In the genomic region with DNA sequence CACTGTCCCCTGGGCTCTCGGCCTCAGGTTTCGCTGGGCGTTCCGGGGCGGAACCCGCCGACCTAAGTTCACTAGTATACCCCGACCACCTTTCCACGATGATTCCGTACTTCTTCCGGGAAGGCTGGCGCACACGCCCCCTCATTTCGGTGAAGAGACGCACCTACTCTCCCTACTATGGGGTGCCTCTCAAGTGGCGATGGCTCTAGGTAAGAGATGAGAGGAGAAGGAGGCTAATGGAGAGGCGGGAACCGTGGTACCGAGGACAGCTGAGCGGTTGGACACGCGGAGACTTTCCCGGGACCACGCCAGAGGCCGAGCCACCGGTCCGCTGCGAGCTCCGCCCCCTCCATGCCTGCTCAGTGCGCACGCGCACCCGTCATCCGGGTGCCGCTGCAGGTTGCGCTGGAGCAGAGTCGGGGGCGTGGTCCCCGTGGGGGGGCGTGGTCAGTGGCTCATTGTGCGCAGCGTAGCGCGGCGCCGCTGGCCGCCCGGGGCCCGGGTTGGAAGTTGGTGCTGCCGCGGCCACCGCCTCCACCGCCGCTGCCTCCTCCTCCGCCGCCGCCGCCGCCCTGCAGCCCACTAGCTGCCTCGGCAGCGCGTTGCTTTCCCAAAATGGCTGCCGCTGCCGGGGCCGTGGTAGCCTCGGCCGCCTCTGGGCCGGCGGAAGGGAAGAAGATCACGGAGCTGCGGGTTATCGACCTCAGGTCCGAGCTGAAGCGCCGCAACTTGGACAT, we compare ENCODE assay signal across 1 mouse cellular context.
A peak's percentile ranks its signal among the peaks of the same experiment; 100 is the strongest.
TF ChIP-seq lines count a peak whose summit lies in the region.

A gene (plus strand): TSS at position 450 of the 737 bp plus-strand sequence.

TF ChIP-seq in CH12.LX, 34 proteins besides CTCF, POLR2A, EP300 and RAD21 (continued from another document):
- TF ChIP-seq ZNF384 (IDR thresholded peaks at IDR 0.05; ENCODE audit: low read depth, low read length): no peak
- TF ChIP-seq MYC (IDR thresholded peaks at IDR 0.05; ENCODE audit: low read depth, low read length): peak; percentile 89
- TF ChIP-seq ZKSCAN1 (IDR thresholded peaks at IDR 0.05; ENCODE audit: borderline replicate concordance, low read depth, low read length): no peak
- TF ChIP-seq GABPA (IDR thresholded peaks at IDR 0.05; ENCODE audit: insufficient replicate concordance, low read depth, low read length): no peak
- TF ChIP-seq POLR2AphosphoS2 (IDR thresholded peaks at IDR 0.05; ENCODE audit: low read depth, low read length): peak; percentile 59; the same call in 1 of the 2 replicates
- TF ChIP-seq MEF2A (IDR thresholded peaks at IDR 0.05; ENCODE audit: borderline replicate concordance, low read depth, low read length): 0 out of 2 replicates have a peak, but pooled peaks have one; percentile 31
- TF ChIP-seq JUND (conservative IDR thresholded peaks at IDR 0.05; ENCODE audit: low read depth, low read length): no peak
- TF ChIP-seq CHD1 (IDR thresholded peaks at IDR 0.05; ENCODE audit: low read depth, low read length): no peak
- TF ChIP-seq TBP (conservative IDR thresholded peaks at IDR 0.05; ENCODE audit: low read depth, low read length): 0 out of 2 replicates have a peak, but pooled peaks have one; percentile 35
- no peak; the same call in 1 of the 2 replicates for TF ChIP-seq IRF4 (IDR thresholded peaks at IDR 0.05; ENCODE audit: low read depth, low read length)
- TF ChIP-seq RCOR1 (conservative IDR thresholded peaks at IDR 0.05; ENCODE audit: low read depth, low read length): no peak; the same call in 1 of the 2 replicates
- TF ChIP-seq ZC3H11A (IDR thresholded peaks at IDR 0.05; ENCODE audit: low read depth, low read length): no peak
- peak; percentile 25; the same call in 1 of the 2 replicates for TF ChIP-seq TCF12 (IDR thresholded peaks at IDR 0.05; ENCODE audit: low read depth, low read length)
- TF ChIP-seq ETS1 (conservative IDR thresholded peaks at IDR 0.05; ENCODE audit: low read depth, low read length): no peak
- no peak for TF ChIP-seq USF1 (IDR thresholded peaks at IDR 0.05; ENCODE audit: low read depth, low read length)
- TF ChIP-seq E2F4 (IDR thresholded peaks at IDR 0.05; ENCODE audit: insufficient replicate concordance, low read depth, low read length): no peak
- TF ChIP-seq MXI1 (IDR thresholded peaks at IDR 0.05; ENCODE audit: low read depth, low read length): peak; percentile 92
- peak; percentile 45 for TF ChIP-seq HCFC1 (IDR thresholded peaks at IDR 0.05; ENCODE audit: low read depth, low read length)
- TF ChIP-seq UBTF (IDR thresholded peaks at IDR 0.05; ENCODE audit: low read depth, low read length): 0 out of 2 replicates have a peak, but pooled peaks have one; percentile 97
- no peak for TF ChIP-seq BHLHE40 (IDR thresholded peaks at IDR 0.05; ENCODE audit: low read depth, low read length)
- TF ChIP-seq ELF1 (IDR thresholded peaks at IDR 0.05; ENCODE audit: low read depth, low read length): peak; percentile 79
- TF ChIP-seq MAFK (IDR thresholded peaks at IDR 0.05; ENCODE audit: insufficient replicate concordance, low read length): no peak
- TF ChIP-seq SIN3A (IDR thresholded peaks at IDR 0.05; ENCODE audit: low read length): peak; percentile 90
- TF ChIP-seq PAX5 (IDR thresholded peaks at IDR 0.05; ENCODE audit: low read length): no peak
- TF ChIP-seq CHD2 (IDR thresholded peaks at IDR 0.05; ENCODE audit: low read length): 0 out of 2 replicates have a peak, but pooled peaks have one; percentile 23
- TF ChIP-seq JUN (IDR thresholded peaks at IDR 0.05; ENCODE audit: insufficient read depth, low read depth, low read length): no peak
- TF ChIP-seq SMC3 (IDR thresholded peaks at IDR 0.05; ENCODE audit: low read depth, low read length): no peak
- TF ChIP-seq USF2 (conservative IDR thresholded peaks at IDR 0.05; ENCODE audit: low read depth, low read length): no peak
- peak; percentile 85 for TF ChIP-seq NELFE (IDR thresholded peaks at IDR 0.05; ENCODE audit: low read depth, low read length)
- peak; percentile 85 for TF ChIP-seq ZMIZ1 (IDR thresholded peaks at IDR 0.05; ENCODE audit: low read depth, low read length)
- TF ChIP-seq MAX (IDR thresholded peaks at IDR 0.05; ENCODE audit: low read length): peak; percentile 73; the same call in 1 of the 2 replicates
TF ChIP-seq in CH12.LX: peak in this region for 17.
